In genomic region chr7:131054808-131055370, GRCm38 (mm10) we compare ENCODE assay signal across 11 mouse cellular contexts. TPM values are rescaled to one million over a fixed set of nuclear protein-coding genes. Genes with fewer than 3 reads are reported as not detected.
DNase-seq lines count a peak whose midpoint lies in the region; ATAC-seq and TF ChIP-seq lines count a peak whose summit lies in the region.
"Had no signal": no experiment of that assay in that cellular context is flagged by ENCODE, and none has a peak within 500 bp of the region (broad histone marks: within the 10 kb centered on the region; RNA-seq: fewer than 3 reads in every experiment).

No protein-coding gene starts in this region.

- intact Hi-C loops in left cerebral cortex, adult 2 months (cut with DNase I) = loop anchor here (10.0 kb wide), 1 partner anchor 230 kb away; no protein-coding TSS in a partner anchor
- intact Hi-C loops in left cerebral cortex, postnatal 14 days (cut with DNase I) = loop anchor here (10.0 kb wide), 1 partner anchor 290 kb away; no protein-coding TSS in a partner anchor

- TF ChIP-seq CTCF in left cerebral cortex, adult 2 months (IDR thresholded peaks at IDR 0.05) = peak; percentile 47

- peak; percentile 3 to 9 for DNase-seq in cerebellum, adult 18-20 months
- no peak for DNase-seq in cerebellum, adult 8-10 months
- DNase-seq in left cerebral cortex, adult 2 months (ENCODE audit: extremely low spot score in 1 of 2, low spot score in 2 of 2) = no peak
- DNase-seq in left cerebral cortex, postnatal 14 days (ENCODE audit: low spot score in 2 of 2) = no peak
- peak; percentile 68 for DNase-seq in T-cell, adult 2 months (ENCODE audit: low spot score)
- DNase-seq in frontal cortex, postnatal 14 days (ENCODE audit: low spot score in 2 of 2) = no peak
- no peak for DNase-seq in adrenal gland, adult (ENCODE audit: inconsistent age in 2 of 2, low spot score in 1 of 2)

- H3K4me3 ChIP-seq in left cerebral cortex, adult 2 months = no peak overlapping the region
- H3K4me3 ChIP-seq: erythroblast, embryonic 14.5 days; neural tube, embryonic 12.5 days had no signal

- no peak overlapping the region for H3K27ac ChIP-seq in left cerebral cortex, adult 2 months
- H3K27ac ChIP-seq: neural tube, embryonic 12.5 days had no signal

- peak; percentile 43; the same call in 1 of the 2 replicates for ATAC-seq in megakaryocyte, adult 5-6 weeks (ENCODE audit: poor library complexity, severe bottlenecking)

RNA-seq across cellular contexts. Expression of gene Dmbt1, which starts 23.0 kb away (rescaled TPM):
- not detected for total RNA-seq in left cerebral cortex, adult 2 months (2021)
- not detected for total RNA-seq in left cerebral cortex, postnatal 14 days (2021)
- not detected in 2 replicates for total RNA-seq in megakaryocyte, adult 5-6 weeks (2015)
- not detected in 2 replicates for total RNA-seq in megakaryocyte, adult 5-6 weeks (2017)
- total RNA-seq: layer of hippocampus, adult 18-20 months had no signal

Comparison
In these comparisons a context has a peak if more than half of its experiments do, and no peak if none do; other contexts are left out.
1. DNase-seq: peak in cerebellum, adult 18-20 months (2 of 2) and T-cell, adult 2 months (single experiment); none in cerebellum, adult 8-10 months (single experiment), left cerebral cortex, adult 2 months (0 of 2), left cerebral cortex, postnatal 14 days (0 of 2), frontal cortex, postnatal 14 days (0 of 2) and adrenal gland, adult (0 of 2).